Mouse (Mus musculus) limb, embryonic 12.5 days (tissue): ENCODE results near the gene Klhl33. TPM values are rescaled to one million over a fixed set of nuclear protein-coding genes. Genes with fewer than 3 reads are reported as not detected.

Experiments
- polyA plus RNA-seq: library from polyadenylated mRNA; unstranded; fragments of >200 nt; fragmentation: Nextera tagmentation; extraction: Ambion mirVana; gene quantifications from 2 replicates; pipeline ENCODE4 v1.2.1, GENCODE M21; 2016

The Klhl33 gene
- polyA plus RNA-seq, 1 experiment from 2014 or later = 0.11 TPM

Other genes starting within 250 kb of the Klhl33 start
- not detected in 2 replicates for gene Olfr747, start 204.3 kb downstream of the Klhl33 start, polyA plus RNA-seq
- gene Olfr748, start 190.1 kb downstream of the Klhl33 start, polyA plus RNA-seq = not detected in 2 replicates
- not detected in 2 replicates for gene Olfr749, start 152.4 kb downstream of the Klhl33 start, polyA plus RNA-seq
- gene Ttc5, start 112.0 kb downstream of the Klhl33 start, polyA plus RNA-seq = 91.3 and 101 TPM in 2 replicates
- not detected in 2 replicates for gene Ccnb1ip1, start 89.8 kb downstream of the Klhl33 start, polyA plus RNA-seq
- gene Parp2, start 89.7 kb downstream of the Klhl33 start, polyA plus RNA-seq = 60.3 and 64.2 TPM in 2 replicates
- 5.5 and 7.4 TPM in 2 replicates for gene Tep1, start 26.9 kb downstream of the Klhl33 start, polyA plus RNA-seq
- 168 and 171 TPM in 2 replicates for gene Osgep, start 27.4 kb upstream of the Klhl33 start, polyA plus RNA-seq
- 350 and 374 TPM in 2 replicates for gene Apex1, start 27.5 kb upstream of the Klhl33 start, polyA plus RNA-seq
- gene Pip4p1, start 33.3 kb upstream of the Klhl33 start, polyA plus RNA-seq = 58.7 and 59.1 TPM in 2 replicates
- gene Pnp, start 33.6 kb upstream of the Klhl33 start, polyA plus RNA-seq = 61.5 and 67.2 TPM in 2 replicates
- gene Gm49342, start 47.0 kb upstream of the Klhl33 start, polyA plus RNA-seq = not detected in 2 replicates
- 0.74 and 0.78 TPM in 2 replicates for gene Pnp2, start 58.5 kb upstream of the Klhl33 start, polyA plus RNA-seq
- gene Rnase10, start 110.2 kb upstream of the Klhl33 start, polyA plus RNA-seq = not detected in 2 replicates
- gene Rnase9, start 144.4 kb upstream of the Klhl33 start, polyA plus RNA-seq = not detected in 2 replicates
- gene Rnase11, start 152.7 kb upstream of the Klhl33 start, polyA plus RNA-seq = not detected in 2 replicates
- gene Rnase12, start 160.2 kb upstream of the Klhl33 start, polyA plus RNA-seq = 0.44 TPM in 1 of 2 replicates, not detected in the other
- gene Olfr750, start 176.9 kb upstream of the Klhl33 start, polyA plus RNA-seq = not detected in 2 replicates
- 14.1 and 15.8 TPM in 2 replicates for gene Rnase4, start 193.6 kb upstream of the Klhl33 start, polyA plus RNA-seq
- 3.1 and 3.7 TPM in 2 replicates for gene Ang, start 193.6 kb upstream of the Klhl33 start, polyA plus RNA-seq
- not detected in 2 replicates for gene Eddm3b, start 216.9 kb upstream of the Klhl33 start, polyA plus RNA-seq
- 0.33 and 0.51 TPM in 2 replicates for gene Rnase6, start 226.4 kb upstream of the Klhl33 start, polyA plus RNA-seq
- not detected in 2 replicates for gene Rnase1, start 249.3 kb upstream of the Klhl33 start, polyA plus RNA-seq